Mouse (Mus musculus) ES-Bruce4 (cell line): ENCODE results near the gene Ampd3. TPM values are rescaled to one million over a fixed set of nuclear protein-coding genes. Genes with fewer than 3 reads are reported as not detected.

Source experiments
- H3K27ac ChIP-seq: 2 replicates; pipeline ENCODE4 v1.5.1; 2012; ENCODE audit warnings: low read length, inconsistent platforms; ENCODE audit not compliant: insufficient read depth
- H3K27me3 ChIP-seq: 2 replicates; pipeline ENCODE4 v1.6.1; 2012; ENCODE audit warnings: mild to moderate bottlenecking, low read length, inconsistent platforms; ENCODE audit not compliant: control insufficient read depth, poor library complexity, insufficient read depth, severe bottlenecking
- H3K36me3 ChIP-seq: 2 replicates; pipeline ENCODE4 v1.6.1; 2012; ENCODE audit warnings: inconsistent platforms, mild to moderate bottlenecking, low read length, moderate library complexity; ENCODE audit not compliant: control insufficient read depth, poor library complexity, insufficient read depth, severe bottlenecking
- H3K4me1 ChIP-seq: one replicate; pipeline ENCODE4 v1.8.1; 2011; ENCODE audit warnings: low read length; ENCODE audit not compliant: control insufficient read depth, insufficient read depth
- H3K4me3 ChIP-seq: 2 replicates; pipeline ENCODE4 v1.5.1; 2011; ENCODE audit warnings: low read depth, mild to moderate bottlenecking, low read length
- H3K9ac ChIP-seq: 2 replicates; pipeline ENCODE4 v1.6.1; 2012; ENCODE audit warnings: low read depth, mild to moderate bottlenecking, inconsistent platforms; ENCODE audit not compliant: poor library complexity, severe bottlenecking
- H3K9me3 ChIP-seq: replicated peaks from 2 replicates; pipeline ENCODE4 v1.6.1; 2012; ENCODE audit warnings: mild to moderate bottlenecking, low read length, inconsistent platforms; ENCODE audit not compliant: control insufficient read depth, poor library complexity, insufficient read depth, severe bottlenecking
- CTCF ChIP-seq: IDR thresholded peaks from one replicate; pipeline ENCODE4 v1.8.1; 2011; ENCODE audit warnings: low read depth, low read length
- EP300 ChIP-seq: IDR thresholded peaks from 2 replicates; pipeline ENCODE4 v1.6.1; 2011; ENCODE audit warnings: low read depth, low read length; ENCODE audit not compliant: insufficient read depth
- POLR2A ChIP-seq: IDR thresholded peaks from one replicate; pipeline ENCODE4 v1.8.1; 2011; ENCODE audit warnings: low read length; ENCODE audit not compliant: insufficient read depth
- polyA plus RNA-seq: library from polyadenylated mRNA; stranded (reverse); fragments of >200 nt; gene quantifications from 2 replicates; pipeline ENCODE4 v1.2.4, GENCODE M21; 2011; ENCODE audit warnings: low read depth; ENCODE audit not compliant: missing spikeins, insufficient read depth, insufficient read length

Gene Ampd3
- polyA plus RNA-seq, 1 experiment = 2.4 TPM

DNA sequence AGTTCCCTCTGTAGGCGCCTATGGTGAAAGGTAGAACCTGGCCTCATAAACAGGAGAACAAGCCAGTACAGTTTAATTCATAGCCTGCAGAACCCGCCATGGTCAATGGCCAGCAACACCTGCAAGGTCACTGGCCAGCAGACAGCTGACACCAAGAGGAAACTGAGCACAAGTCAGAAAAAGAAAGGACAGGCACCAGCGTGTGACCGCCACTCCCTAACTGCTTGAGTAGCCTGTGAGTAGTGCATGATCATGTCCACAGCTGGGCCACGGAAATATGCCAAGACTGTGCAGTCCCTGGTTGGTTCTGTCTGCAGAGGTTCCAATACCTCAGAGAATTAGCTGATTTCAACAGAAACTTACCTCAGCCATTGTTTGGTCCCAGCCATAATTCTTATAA, 26.0 kb upstream of the Ampd3 start:
- no peaks in the 10 kb centered on the region for H3K36me3 ChIP-seq
- H3K9ac ChIP-seq = no peak overlapping the region
- no peaks in the 10 kb centered on the region for H3K27me3 ChIP-seq
- H3K9me3 ChIP-seq = no peaks in the 10 kb centered on the region
- TF ChIP-seq CTCF = no peak
- no peak for TF ChIP-seq POLR2A
- no peak for TF ChIP-seq EP300
- H3K4me1 ChIP-seq = peaks cover 2% of the 10 kb centered on the region
- H3K27ac ChIP-seq = no peak overlapping the region
- no peak overlapping the region for H3K4me3 ChIP-seq

DNA sequence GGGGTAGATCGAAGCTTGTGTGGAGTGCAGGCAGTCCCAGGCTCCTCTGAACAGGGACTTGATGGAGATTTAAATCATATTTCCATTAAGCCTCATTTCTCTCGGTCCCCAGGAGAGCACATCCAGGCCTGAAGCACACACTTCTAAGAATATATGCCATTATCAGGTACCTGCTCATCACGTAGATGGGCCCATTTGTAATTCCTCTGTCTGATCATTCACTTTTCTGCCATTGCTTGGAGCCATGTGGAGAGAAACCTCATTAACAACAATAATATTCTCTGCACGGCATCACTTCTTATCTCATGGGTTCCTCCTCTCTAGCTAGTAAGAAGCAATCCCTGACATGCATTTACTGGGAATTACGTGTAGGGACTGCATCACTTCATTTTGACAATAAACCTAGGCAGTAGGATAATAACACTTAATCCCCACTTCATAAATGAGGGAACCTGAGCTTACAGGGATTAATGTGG, 21.9 kb upstream of the Ampd3 start:
- Histone ChIP-seq H3K36me3 (no peaks in the 10 kb centered on the region), H3K9ac (no peak overlapping the region), H3K9me3 (no peaks in the 10 kb centered on the region), H3K27me3 (no peaks in the 10 kb centered on the region), H3K4me3 (no peak overlapping the region), H3K4me1 (peaks cover 4% of the 10 kb centered on the region), H3K27ac (no peak overlapping the region)
- TF ChIP-seq EP300 (no peak), POLR2A (no peak), CTCF (no peak)

DNA sequence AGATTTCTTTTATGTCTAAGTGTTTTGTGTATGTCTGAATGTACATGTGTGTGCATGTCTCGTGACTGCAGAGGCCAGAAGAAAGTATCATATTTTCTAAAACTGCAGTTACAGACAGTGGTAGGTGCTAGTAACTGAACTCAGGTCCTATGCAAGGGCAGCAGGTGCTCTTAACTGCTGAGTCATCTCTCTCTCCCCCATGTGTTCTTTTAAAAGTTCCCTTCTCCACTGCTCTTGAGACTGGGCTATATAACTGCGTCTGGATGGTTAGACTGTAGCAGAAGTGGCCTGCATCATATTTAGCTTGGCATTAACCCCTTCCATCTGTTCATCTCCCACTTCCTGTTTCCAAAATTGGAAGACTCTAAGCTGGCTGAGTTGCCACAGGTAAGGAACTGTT, 21.2 kb upstream of the Ampd3 start:
- H3K36me3 ChIP-seq = no peaks in the 10 kb centered on the region
- H3K4me1 ChIP-seq = peaks cover 4% of the 10 kb centered on the region
- H3K9ac ChIP-seq = no peak overlapping the region
- H3K9me3 ChIP-seq = no peaks in the 10 kb centered on the region
- no peaks in the 10 kb centered on the region for H3K27me3 ChIP-seq
- no peak for TF ChIP-seq POLR2A
- TF ChIP-seq CTCF = no peak
- TF ChIP-seq EP300 = no peak
- no peak overlapping the region for H3K4me3 ChIP-seq
- peak overlapping the region; percentile 64 for H3K27ac ChIP-seq

DNA sequence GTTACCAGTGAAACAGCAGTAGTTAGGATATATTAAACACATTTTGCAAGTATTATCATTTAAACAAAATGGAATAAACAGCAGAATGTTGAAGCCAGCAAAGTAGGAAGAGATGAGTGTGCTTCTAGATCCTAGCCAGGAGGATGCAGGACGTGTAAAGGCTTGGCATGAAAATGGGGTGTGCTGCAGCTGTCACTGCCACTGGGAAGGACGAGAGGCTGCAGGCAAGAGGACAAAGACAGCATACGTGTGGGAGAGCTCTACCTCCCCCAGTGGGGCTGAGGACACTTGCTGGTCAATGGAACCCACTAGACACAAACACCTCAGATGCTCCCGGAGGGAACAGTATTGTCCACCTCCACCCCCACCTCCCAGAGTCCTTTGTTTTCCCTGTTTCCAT, 17.2 kb upstream of the Ampd3 start:
- H3K4me3 ChIP-seq = no peak overlapping the region
- H3K36me3 ChIP-seq = no peaks in the 10 kb centered on the region
- no peaks in the 10 kb centered on the region for H3K9me3 ChIP-seq
- no peak overlapping the region for H3K9ac ChIP-seq
- no peak overlapping the region for H3K27ac ChIP-seq
- H3K4me1 ChIP-seq = peaks cover 1% of the 10 kb centered on the region
- TF ChIP-seq CTCF = no peak
- TF ChIP-seq POLR2A = no peak
- TF ChIP-seq EP300 = no peak
- H3K27me3 ChIP-seq = no peaks in the 10 kb centered on the region

DNA sequence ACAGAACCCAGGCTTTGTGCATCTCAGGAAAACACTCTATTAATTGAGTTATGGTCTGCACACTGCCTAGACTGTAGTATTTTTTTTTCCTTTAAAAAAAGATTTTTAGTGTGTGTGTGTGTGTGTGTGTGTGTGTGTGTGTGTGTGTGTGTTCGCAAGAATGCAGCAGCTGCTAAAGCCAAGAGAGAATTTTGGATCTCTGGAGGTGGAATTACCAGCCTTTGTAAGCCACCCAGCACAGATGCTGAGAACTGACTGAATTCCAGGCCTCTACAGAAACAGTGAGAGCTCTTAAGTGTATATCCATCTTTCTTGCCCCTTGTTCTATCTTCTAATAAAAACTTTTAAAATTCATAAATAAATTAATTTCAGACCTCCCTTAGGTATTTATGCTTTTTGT, 16.4 kb upstream of the Ampd3 start:
- H3K27me3 ChIP-seq = no peaks in the 10 kb centered on the region
- H3K9ac ChIP-seq = no peak overlapping the region
- peaks cover 1% of the 10 kb centered on the region for H3K4me1 ChIP-seq
- no peak overlapping the region for H3K4me3 ChIP-seq
- no peaks in the 10 kb centered on the region for H3K9me3 ChIP-seq
- TF ChIP-seq CTCF (no peak), POLR2A (no peak), EP300 (no peak)
- no peak overlapping the region for H3K27ac ChIP-seq
- H3K36me3 ChIP-seq = no peaks in the 10 kb centered on the region

DNA sequence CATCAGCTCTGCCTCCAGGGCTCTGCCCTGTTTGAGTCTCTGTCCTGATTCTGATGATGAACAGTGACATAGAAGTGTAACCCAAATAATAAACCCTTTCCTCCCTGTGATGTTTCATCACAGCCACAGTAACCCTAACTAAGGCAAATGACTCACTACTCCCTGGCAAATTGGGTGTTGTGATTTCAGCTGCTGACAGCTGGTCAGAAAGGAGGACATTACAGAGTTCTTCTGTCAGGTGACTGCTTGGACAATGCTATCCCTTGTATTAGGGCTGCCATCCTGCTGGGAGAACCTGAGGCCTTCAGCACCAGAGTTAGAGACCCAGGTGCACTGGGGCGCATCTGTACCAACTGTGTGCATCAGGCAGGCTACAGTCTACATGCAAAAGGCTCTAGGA, 14.7 kb upstream of the Ampd3 start:
- Histone ChIP-seq H3K9ac (no peak overlapping the region), H3K9me3 (no peaks in the 10 kb centered on the region), H3K4me3 (no peak overlapping the region), H3K27me3 (no peaks in the 10 kb centered on the region), H3K4me1 (no peaks in the 10 kb centered on the region), H3K27ac (no peak overlapping the region), H3K36me3 (no peaks in the 10 kb centered on the region)
- TF ChIP-seq CTCF (no peak), POLR2A (no peak), EP300 (no peak)
